Mouse (Mus musculus) layer of hippocampus, adult 8-10 months (tissue): ENCODE results near the gene Ltbp3. TPM values are rescaled to one million over a fixed set of nuclear protein-coding genes. Genes with fewer than 3 reads are reported as not detected.
A peak's percentile ranks its signal among the peaks of the same experiment; 100 is the strongest.

Source experiments
- DNase-seq, 2 experiments: peaks; one replicate each; pipeline ENCODE4 v3.0.0; 2022; ENCODE audit warnings: low spot score in 2 of 2
- total RNA-seq, 4 experiments: library from RNA; stranded (reverse); gene quantifications; 2 replicates each; pipeline ENCODE4 v1.2.4; 2022

Ltbp3 gene
- total RNA-seq, 4 experiments from 2014 or later = 30.4 to 40.5 (median 33.1) TPM

- no peak for DNase-seq
Measured at GRCm38 (mm10) chr19:5723934-5724548, 16.7 kb upstream of the Ltbp3 start.

DNA sequence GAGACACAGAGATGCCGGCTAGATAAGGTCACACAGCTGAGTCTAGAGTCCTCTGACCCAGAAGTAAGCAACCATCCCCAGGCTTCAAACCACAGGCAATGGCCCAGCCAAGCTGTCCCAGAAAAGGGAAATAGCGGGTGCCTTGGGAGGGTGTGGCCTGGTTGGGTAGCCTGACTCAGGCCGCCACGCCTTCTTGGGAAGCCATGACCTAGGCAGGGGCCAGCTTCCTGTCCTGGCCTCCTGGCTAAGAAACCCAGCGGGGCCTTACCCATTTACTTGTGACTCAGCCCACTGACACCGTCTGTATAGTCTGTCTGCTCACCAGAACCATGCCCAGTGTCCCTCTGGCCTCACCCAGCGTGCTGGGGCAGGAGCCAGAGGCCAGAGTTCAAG lies 16.2 kb upstream of the Ltbp3 start:
- DNase-seq = no peak

- DNase-seq = no peak
Measured at GRCm38 (mm10) chr19:5725029-5725707, 15.5 kb upstream of the Ltbp3 start.

- DNase-seq = no peak
Measured at GRCm38 (mm10) chr19:5725767-5726515, 14.8 kb upstream of the Ltbp3 start, which contains the start of gene Ehbp1l1. Ehbp1l1 (minus strand) TSS chr19:5726317.

- no peak for DNase-seq
Measured at GRCm38 (mm10) chr19:5726961-5727578, 13.6 kb upstream of the Ltbp3 start.

DNA sequence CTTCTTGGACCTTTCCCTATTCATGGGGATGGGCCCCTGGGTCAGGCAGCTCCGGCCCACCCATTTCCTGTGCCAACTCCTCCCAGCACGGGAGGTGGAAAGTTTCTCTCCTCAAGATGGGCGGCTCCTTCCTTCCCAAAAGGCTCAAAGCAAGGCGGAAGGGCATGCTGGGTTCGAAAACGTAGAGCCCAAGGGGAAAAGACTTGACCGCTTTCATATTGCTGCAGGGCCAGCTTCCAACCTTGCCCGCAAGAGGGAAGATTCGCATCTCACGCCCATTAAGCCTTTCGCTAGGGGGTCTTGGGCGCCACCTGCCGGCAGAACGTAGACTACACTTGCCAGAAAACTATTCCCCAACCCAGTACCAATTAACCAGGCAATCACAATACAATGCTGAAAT lies 13.0 kb upstream of the Ltbp3 start:
- DNase-seq = peak; percentile 72 to 87

DNA sequence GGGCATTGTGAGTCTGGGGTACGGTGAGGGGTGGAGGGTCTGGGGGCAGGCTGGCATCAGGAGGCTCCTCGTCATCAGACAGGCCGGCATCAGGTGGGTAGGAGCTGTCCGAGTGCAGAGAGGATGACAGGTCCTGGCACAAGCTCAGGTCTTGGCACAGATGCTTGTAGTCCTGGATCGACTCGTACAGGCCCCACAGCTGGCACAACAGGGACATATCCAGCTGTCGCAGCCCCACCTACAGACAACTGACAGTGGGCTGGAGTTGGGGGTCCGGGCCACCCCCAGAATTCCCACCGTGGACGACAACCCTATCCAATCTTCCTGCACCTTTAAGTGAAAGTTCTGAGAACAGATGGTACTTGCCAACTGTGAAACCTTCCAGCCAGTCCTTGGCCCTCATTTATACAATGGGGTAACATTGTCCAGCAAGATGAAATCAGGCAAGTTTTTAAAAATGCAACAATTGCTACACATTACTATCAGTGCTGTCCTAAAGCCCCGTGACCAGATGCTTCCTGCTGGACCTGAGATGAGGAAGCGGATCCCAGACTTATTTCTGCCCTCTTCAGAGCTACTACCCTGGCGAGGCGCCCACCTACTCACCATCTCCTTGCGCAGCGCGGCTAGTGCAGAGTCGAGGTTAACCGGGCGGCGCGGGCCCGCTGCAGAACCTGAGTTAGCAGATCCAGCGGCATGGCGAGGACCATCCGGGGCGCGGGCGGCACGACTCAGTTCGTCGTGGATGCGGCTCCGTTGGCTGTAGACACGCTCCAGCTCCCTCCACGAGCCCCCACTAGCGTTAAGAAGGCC lies 11.9 kb upstream of the Ltbp3 start:
- DNase-seq = peak in 1 of 2 experiments; percentile 53

DNA sequence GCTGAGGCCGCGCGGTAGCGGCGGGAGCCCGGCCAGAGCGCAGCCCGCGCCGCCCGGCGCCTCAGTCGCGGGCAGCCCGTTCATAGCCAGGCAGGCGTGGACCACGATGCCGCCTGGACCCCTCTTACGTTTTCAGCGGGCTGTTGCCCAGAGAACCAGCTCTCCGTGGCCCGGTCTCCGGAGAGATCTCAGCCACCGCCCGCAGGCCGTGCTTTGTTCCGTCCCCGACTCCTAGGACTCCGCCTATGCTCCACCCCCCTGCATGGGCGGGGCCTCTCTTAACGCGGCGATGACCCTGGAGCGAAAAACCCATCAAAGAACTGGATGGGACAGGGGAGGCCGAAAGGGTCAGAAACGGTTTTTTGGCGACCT lies 11.3 kb upstream of the Ltbp3 start, which contains the start of gene Fam89b:
TSS of gene Fam89b (minus strand) at position 210 of the 372 bp plus-strand sequence.
- DNase-seq = peak in 1 of 2 experiments; percentile 76

DNA sequence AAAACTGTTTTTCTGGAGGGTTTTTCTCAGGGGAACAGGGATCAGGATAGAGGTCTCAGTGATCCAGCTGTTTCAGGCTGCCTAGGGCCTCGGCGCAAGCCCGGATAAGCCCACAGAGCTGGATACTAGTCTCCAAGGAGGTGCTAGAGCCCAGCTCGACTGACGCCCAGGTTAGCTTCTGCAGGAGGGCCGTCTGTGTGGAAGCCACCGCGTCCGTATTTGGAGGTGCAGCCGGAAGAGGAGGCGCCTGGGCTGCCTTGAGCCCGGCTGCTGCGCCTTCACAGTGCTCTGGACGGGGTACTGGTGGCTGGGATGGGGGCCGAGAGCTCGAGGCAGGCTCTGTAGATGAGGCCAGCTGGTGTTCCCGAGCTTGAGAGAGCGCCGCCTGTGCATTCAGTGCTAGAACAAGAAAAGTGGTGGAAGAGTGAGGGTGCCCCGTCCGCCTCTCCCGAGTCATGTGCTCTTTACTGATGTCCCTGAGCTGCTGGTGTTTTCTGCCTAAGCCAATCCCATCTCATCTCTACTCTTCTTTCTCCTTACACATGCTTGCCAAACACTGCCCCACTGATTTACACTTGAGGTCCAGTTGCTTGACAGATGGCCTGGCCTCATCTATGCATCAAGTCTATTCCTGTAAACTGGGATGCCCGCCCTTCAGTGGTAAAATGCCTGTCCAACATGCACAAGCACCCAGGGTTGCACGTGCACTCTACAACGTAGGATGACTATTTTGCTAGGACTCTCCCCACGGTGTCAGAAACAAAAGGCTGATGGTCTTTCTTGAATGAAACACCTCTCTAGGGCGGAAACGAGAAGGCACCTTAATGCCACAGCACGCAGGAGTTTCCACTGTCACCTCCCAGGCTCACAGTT lies 10.2 kb upstream of the Ltbp3 start:
- no peak for DNase-seq

- DNase-seq = peak; percentile 90 to 91
Measured at GRCm38 (mm10) chr19:5731264-5731978, 9.3 kb upstream of the Ltbp3 start.

GRCm38 (mm10) chr19:5734325-5734724 lies 6.4 kb upstream of the Ltbp3 start:
- no peak for DNase-seq

DNA sequence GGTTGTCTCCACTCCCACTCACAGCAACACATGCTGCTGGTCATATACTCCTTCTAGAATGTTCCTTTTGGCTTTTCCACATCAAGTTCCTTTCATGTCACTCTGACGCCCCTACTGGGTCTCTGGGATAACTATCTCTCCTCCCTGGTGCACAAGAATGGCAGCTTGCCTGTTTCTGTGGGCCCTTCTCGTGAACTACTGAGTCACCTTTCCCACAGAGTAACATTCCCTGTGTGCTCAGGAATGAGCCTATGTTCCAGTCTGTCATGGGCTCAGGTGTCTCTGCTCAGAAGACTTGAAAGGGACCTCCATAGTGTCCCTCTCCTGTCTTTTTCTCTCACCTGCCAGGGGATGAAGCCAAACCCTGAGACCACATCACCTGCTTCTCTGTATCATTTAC lies 1.3 kb upstream of the Ltbp3 start:
- DNase-seq = no peak

- peak; percentile 57 to 66 for DNase-seq
Measured at GRCm38 (mm10) chr19:5741641-5742240, 1.0 kb downstream of the Ltbp3 start.

DNA sequence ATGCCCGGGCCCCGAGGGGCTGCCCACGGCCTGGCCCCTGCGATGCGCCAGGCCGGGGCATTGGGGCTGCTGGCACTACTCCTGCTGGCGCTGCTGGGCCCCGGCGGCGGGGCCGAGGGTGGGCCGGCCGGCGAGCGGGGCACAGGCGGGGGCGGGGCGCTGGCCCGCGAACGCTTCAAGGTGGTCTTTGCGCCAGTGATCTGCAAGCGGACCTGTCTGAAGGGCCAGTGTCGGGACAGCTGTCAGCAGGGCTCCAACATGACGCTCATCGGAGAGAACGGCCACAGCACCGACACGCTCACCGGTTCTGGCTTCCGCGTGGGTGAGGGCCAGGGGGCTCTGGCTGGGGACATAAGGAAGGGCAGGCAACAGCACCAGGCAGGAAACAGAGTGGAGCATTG lies 1.5 kb downstream of the Ltbp3 start:
- no peak for DNase-seq

- DNase-seq = no peak
Measured at GRCm38 (mm10) chr19:5743576-5743975, 2.9 kb downstream of the Ltbp3 start.

GRCm38 (mm10) chr19:5745756-5746710 lies 5.3 kb downstream of the Ltbp3 start:
- DNase-seq = no peak

DNA sequence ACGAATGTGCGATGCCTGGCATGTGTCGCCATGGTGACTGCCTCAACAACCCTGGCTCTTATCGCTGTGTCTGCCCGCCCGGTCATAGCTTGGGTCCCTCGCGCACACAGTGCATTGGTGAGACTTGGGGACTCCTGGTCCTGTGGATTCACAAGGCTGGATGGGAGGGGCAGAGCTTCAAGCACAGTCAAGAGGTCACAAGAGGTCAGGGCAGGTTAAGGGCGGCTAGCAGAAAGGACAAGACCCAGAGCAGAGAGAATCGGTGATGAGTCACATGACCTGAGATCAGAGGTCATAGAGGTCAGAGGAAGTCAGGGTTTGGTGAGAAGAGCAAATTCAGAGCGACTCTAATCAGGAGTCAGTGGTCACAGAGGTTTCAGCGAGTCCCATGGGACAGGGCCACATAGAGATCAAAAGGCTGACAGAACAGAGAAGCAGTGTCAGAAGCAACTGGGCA lies 6.2 kb downstream of the Ltbp3 start:
- no peak for DNase-seq

- no peak for DNase-seq
Measured at GRCm38 (mm10) chr19:5749476-5749875, 8.8 kb downstream of the Ltbp3 start.
